10 mouse cellular contexts compared by ENCODE assay signal in genomic region chr16:8938516-8938915, GRCm38 (mm10).
A peak's percentile ranks its signal among the peaks of the same experiment; 100 is the strongest.
DNase-seq lines count a peak whose midpoint lies in the region; TF ChIP-seq lines count a peak whose summit lies in the region.
"Had no signal": no experiment of that assay in that cellular context is flagged by ENCODE, and none has a peak within 500 bp of the region (broad histone marks: within the 10 kb centered on the region; RNA-seq: fewer than 3 reads in every experiment).

No protein-coding gene starts in this region.

- intact Hi-C loops in heart, postnatal 25 days (cut with DNase I) = no loop called here
- intact Hi-C loops in left cerebral cortex, postnatal 10 days (cut with DNase I) = no loop called here

- TF ChIP-seq CTCF in kidney, adult 2 months (conservative IDR thresholded peaks at IDR 0.05; ENCODE audit: insufficient read depth, insufficient read length, low read depth, low read length) = no peak

- H3K4me3 ChIP-seq in kidney, adult 2 months (ENCODE audit: insufficient read depth, low read depth, low read length) = no peak overlapping the region
- H3K4me3 ChIP-seq: embryonic facial prominence, embryonic 12.5 days had no signal

- no peaks in the 10 kb centered on the region for H3K27me3 ChIP-seq in kidney, adult 2 months (replicated peaks; ENCODE audit: control insufficient read depth, insufficient read depth, low read length)
- H3K27me3 ChIP-seq: embryonic facial prominence, embryonic 12.5 days had no signal

- no peaks in the 10 kb centered on the region for H3K4me1 ChIP-seq in kidney, adult 2 months (ENCODE audit: control insufficient read depth, insufficient read depth, low read length)
- H3K4me1 ChIP-seq: embryonic facial prominence, embryonic 12.5 days had no signal

- no peak for TF ChIP-seq POLR2A in kidney, adult 2 months (IDR thresholded peaks at IDR 0.05; ENCODE audit: low read depth, low read length)

- no peak overlapping the region for H3K27ac ChIP-seq in kidney, adult 2 months (ENCODE audit: insufficient read depth, low read depth, low read length)
- H3K27ac ChIP-seq: embryonic facial prominence, embryonic 12.5 days; kidney, postnatal 0 days had no signal

- WGBS in kidney, adult 2 months = 44% methylated on average over 5 of the region's 5 CpGs

- peak; percentile 81 for DNase-seq in heart, adult 11 months
- DNase-seq in heart, postnatal 25 days (ENCODE audit: low spot score) = no peak
- peak; percentile 82 for DNase-seq in adrenal gland, adult 2 months
- DNase-seq in frontal cortex, postnatal 10 days (ENCODE audit: low spot score in 2 of 2) = peak; percentile 54 to 75
- peak; percentile 37 to 72 for DNase-seq in left cerebral cortex, postnatal 10 days (ENCODE audit: extremely low spot score in 1 of 2, low spot score in 2 of 2)
- no peak for DNase-seq in kidney, adult 2 months
- DNase-seq in natural killer cell, adult 2 months (ENCODE audit: low spot score in 2 of 2) = no peak
- DNase-seq in kidney, postnatal 4 days = no peak

- H3K36me3 ChIP-seq in kidney, adult 2 months (ENCODE audit: control insufficient read depth, insufficient read depth, low read length) = no peaks in the 10 kb centered on the region
- H3K36me3 ChIP-seq: embryonic facial prominence, embryonic 12.5 days had no signal

Comparison
In these comparisons a context has a peak if more than half of its experiments do, and no peak if none do; other contexts are left out.
1. DNase-seq: peak in heart, adult 11 months (single experiment), adrenal gland, adult 2 months (single experiment), frontal cortex, postnatal 10 days (2 of 2) and left cerebral cortex, postnatal 10 days (2 of 2); none in heart, postnatal 25 days (single experiment), kidney, adult 2 months (single experiment), natural killer cell, adult 2 months (0 of 2) and kidney, postnatal 4 days (0 of 2).